Mouse (Mus musculus): ENCODE measurements around the gene Slc9a3r2. TPM values are rescaled to one million over a fixed set of nuclear protein-coding genes. Genes with fewer than 3 reads are reported as not detected.

Slc9a3r2 gene
- total RNA-seq, 1 experiment, result 22.7 TPM

- in situ Hi-C loops (cut with MboI; ENCODE audit: low sequenced_read_pairs in 2 of 2, unreplicated experiment in 2 of 2), result no loop called here
- Histone ChIP-seq H3K9ac (ENCODE audit: insufficient read depth, low read depth, low read length, poor library complexity, severe bottlenecking) (peak within 1 kb of the TSS; percentile 89), H3K9me3 (ENCODE audit: control insufficient read depth, insufficient read depth, low read depth, low read length) (no peaks in the 10 kb centered on the region), H3K4me1 (ENCODE audit: control insufficient read depth in 2 of 2, insufficient read depth in 2 of 2, low read length in 2 of 2, poor library complexity in 1 of 2) (peaks cover 11 to 13% of the 10 kb centered on the region in 2 experiments), H3K4me3 (ENCODE audit: insufficient read depth in 1 of 2, low read depth in 1 of 2, low read length in 2 of 2, poor library complexity in 1 of 2, severe bottlenecking in 1 of 2) (peak within 1 kb of the TSS; percentile 80 to 94), H3K36me3 (ENCODE audit: control insufficient read depth, insufficient read depth, low read length, poor library complexity, severe bottlenecking) (peaks cover 30% of the 10 kb centered on the region), H3K27ac (ENCODE audit: insufficient read depth, low read depth, low read length, poor library complexity, severe bottlenecking) (peak within 1 kb of the TSS; percentile 89)
- TF ChIP-seq HCFC1 (IDR thresholded peaks at IDR 0.05; ENCODE audit: borderline replicate concordance, insufficient read depth, low read length) (no peak), ZNF384 (IDR thresholded peaks at IDR 0.05; ENCODE audit: low read depth, low read length) (no peak), ZC3H11A (IDR thresholded peaks at IDR 0.05; ENCODE audit: borderline replicate concordance, low read depth, low read length) (no peak), MAFK (IDR thresholded peaks at IDR 0.05; ENCODE audit: insufficient read depth, low read depth, low read length) (no peak), CHD2 (IDR thresholded peaks at IDR 0.05; ENCODE audit: low read depth, low read length) (no peak)
- peak; percentile 63 for DNase-seq (ENCODE audit: low read depth, low spot score)
Measured at GRCm38 (mm10) chr17:24696011-24696697, 46.0 kb upstream of the Slc9a3r2 start, which contains the start of the genes Gfer and Noxo1. TSS of gene Gfer (minus strand) at chr17:24696156. TSS of gene Noxo1 (plus strand) at chr17:24696234.

GRCm38 (mm10) chr17:24695326-24696010 lies 45.3 kb upstream of the Slc9a3r2 start:
- Histone ChIP-seq H3K9me3 (ENCODE audit: control insufficient read depth, insufficient read depth, low read depth, low read length) (no peaks in the 10 kb centered on the region), H3K4me1 (ENCODE audit: control insufficient read depth in 2 of 2, insufficient read depth in 2 of 2, low read length in 2 of 2, poor library complexity in 1 of 2) (peaks cover 11 to 13% of the 10 kb centered on the region in 2 experiments), H3K4me3 (ENCODE audit: insufficient read depth in 1 of 2, low read depth in 1 of 2, low read length in 2 of 2, poor library complexity in 1 of 2, severe bottlenecking in 1 of 2) (peak overlapping the region; percentile 80 to 94), H3K36me3 (ENCODE audit: control insufficient read depth, insufficient read depth, low read length, poor library complexity, severe bottlenecking) (peaks cover 23% of the 10 kb centered on the region), H3K9ac (ENCODE audit: insufficient read depth, low read depth, low read length, poor library complexity, severe bottlenecking) (peak overlapping the region; percentile 89), H3K27ac (ENCODE audit: insufficient read depth, low read depth, low read length, poor library complexity, severe bottlenecking) (peak overlapping the region; percentile 77)
- no peak for DNase-seq (ENCODE audit: low read depth, low spot score)
- TF ChIP-seq HCFC1 (IDR thresholded peaks at IDR 0.05; ENCODE audit: borderline replicate concordance, insufficient read depth, low read length), result no peak
- TF ChIP-seq ZNF384 (IDR thresholded peaks at IDR 0.05; ENCODE audit: low read depth, low read length), result no peak
- no peak for TF ChIP-seq ZC3H11A (IDR thresholded peaks at IDR 0.05; ENCODE audit: borderline replicate concordance, low read depth, low read length)
- TF ChIP-seq CHD2 (IDR thresholded peaks at IDR 0.05; ENCODE audit: low read depth, low read length), result no peak
- TF ChIP-seq MAFK (IDR thresholded peaks at IDR 0.05; ENCODE audit: insufficient read depth, low read depth, low read length), result no peak
- in situ Hi-C loops (cut with MboI; ENCODE audit: low sequenced_read_pairs in 2 of 2, unreplicated experiment in 2 of 2), result no loop called here

- no peak for DNase-seq (ENCODE audit: low read depth, low spot score)
- Histone ChIP-seq H3K9ac (ENCODE audit: insufficient read depth, low read depth, low read length, poor library complexity, severe bottlenecking) (no peak overlapping the region), H3K4me3 (ENCODE audit: insufficient read depth in 1 of 2, low read depth in 1 of 2, low read length in 2 of 2, poor library complexity in 1 of 2, severe bottlenecking in 1 of 2) (no peak overlapping the region), H3K36me3 (ENCODE audit: control insufficient read depth, insufficient read depth, low read length, poor library complexity, severe bottlenecking) (peaks cover 13% of the 10 kb centered on the region), H3K9me3 (ENCODE audit: control insufficient read depth, insufficient read depth, low read depth, low read length) (no peaks in the 10 kb centered on the region), H3K27ac (ENCODE audit: insufficient read depth, low read depth, low read length, poor library complexity, severe bottlenecking) (no peak overlapping the region), H3K4me1 (ENCODE audit: control insufficient read depth in 2 of 2, insufficient read depth in 2 of 2, low read length in 2 of 2, poor library complexity in 1 of 2) (peaks cover 10 to 14% of the 10 kb centered on the region in 2 experiments)
- TF ChIP-seq HCFC1 (IDR thresholded peaks at IDR 0.05; ENCODE audit: borderline replicate concordance, insufficient read depth, low read length), result no peak
- TF ChIP-seq MAFK (IDR thresholded peaks at IDR 0.05; ENCODE audit: insufficient read depth, low read depth, low read length), result no peak
- TF ChIP-seq CHD2 (IDR thresholded peaks at IDR 0.05; ENCODE audit: low read depth, low read length), result no peak
- no peak for TF ChIP-seq ZNF384 (IDR thresholded peaks at IDR 0.05; ENCODE audit: low read depth, low read length)
- no peak for TF ChIP-seq ZC3H11A (IDR thresholded peaks at IDR 0.05; ENCODE audit: borderline replicate concordance, low read depth, low read length)
- in situ Hi-C loops (cut with MboI; ENCODE audit: low sequenced_read_pairs in 2 of 2, unreplicated experiment in 2 of 2), result no loop called here
Measured at GRCm38 (mm10) chr17:24692385-24692784, 42.3 kb upstream of the Slc9a3r2 start.

GRCm38 (mm10) chr17:24689251-24690081 lies 39.3 kb upstream of the Slc9a3r2 start, which contains the start of gene Syngr3:
TSS of gene Syngr3 (minus strand) at chr17:24689955.
- H3K4me1 ChIP-seq (ENCODE audit: control insufficient read depth in 2 of 2, insufficient read depth in 2 of 2, low read length in 2 of 2, poor library complexity in 1 of 2), result peaks cover 7 to 11% of the 10 kb centered on the region in 2 experiments
- TF ChIP-seq HCFC1 (IDR thresholded peaks at IDR 0.05; ENCODE audit: borderline replicate concordance, insufficient read depth, low read length) (no peak), CHD2 (IDR thresholded peaks at IDR 0.05; ENCODE audit: low read depth, low read length) (no peak), ZC3H11A (IDR thresholded peaks at IDR 0.05; ENCODE audit: borderline replicate concordance, low read depth, low read length) (no peak), MAFK (IDR thresholded peaks at IDR 0.05; ENCODE audit: insufficient read depth, low read depth, low read length) (no peak), ZNF384 (IDR thresholded peaks at IDR 0.05; ENCODE audit: low read depth, low read length) (no peak)
- no peak for DNase-seq (ENCODE audit: low read depth, low spot score)
- peak within 1 kb of the TSS; percentile 67 to 68 for H3K4me3 ChIP-seq (ENCODE audit: insufficient read depth in 1 of 2, low read depth in 1 of 2, low read length in 2 of 2, poor library complexity in 1 of 2, severe bottlenecking in 1 of 2)
- in situ Hi-C loops (cut with MboI; ENCODE audit: low sequenced_read_pairs in 2 of 2, unreplicated experiment in 2 of 2), result no loop called here
- H3K36me3 ChIP-seq (ENCODE audit: control insufficient read depth, insufficient read depth, low read length, poor library complexity, severe bottlenecking), result peaks cover 13% of the 10 kb centered on the region
- H3K27ac ChIP-seq (ENCODE audit: insufficient read depth, low read depth, low read length, poor library complexity, severe bottlenecking), result no peak within 1 kb of the TSS
- peak within 1 kb of the TSS; percentile 54 for H3K9ac ChIP-seq (ENCODE audit: insufficient read depth, low read depth, low read length, poor library complexity, severe bottlenecking)
- no peaks in the 10 kb centered on the region for H3K9me3 ChIP-seq (ENCODE audit: control insufficient read depth, insufficient read depth, low read depth, low read length)

Measured in ES-E14 (cell line).